8 mouse cellular contexts compared by ENCODE assay signal in genomic region chr4:148950932-148951650, GRCm38 (mm10).
A peak's percentile ranks its signal among the peaks of the same experiment; 100 is the strongest.
DNase-seq lines count a peak whose midpoint lies in the region; ATAC-seq and TF ChIP-seq lines count a peak whose summit lies in the region.

No protein-coding gene starts in this region.

- peak; percentile 68 for ATAC-seq in embryonic facial prominence, embryonic 14.5 days (ENCODE audit: low read depth)
- no peak for ATAC-seq in kidney, embryonic 15.5 days (replicated peaks; ENCODE audit: low FRiP score)

- TF ChIP-seq POLR2A in lung, adult 2 months (IDR thresholded peaks at IDR 0.05; ENCODE audit: borderline replicate concordance, extremely low read depth, low read depth, low read length): no peak

- 30% methylated on average over 24 of the region's 25 CpGs for WGBS in embryonic facial prominence, embryonic 14.5 days
- WGBS in kidney, embryonic 15.5 days: 46% methylated on average over 25 of the region's 25 CpGs
- WGBS in lung, adult 2 months: 41% methylated on average over 25 of the region's 25 CpGs

- H3K4me2 ChIP-seq in embryonic facial prominence, embryonic 14.5 days (ENCODE audit: low read depth, low read length): peak overlapping the region; percentile 68
- peak overlapping the region; percentile 74 for H3K4me2 ChIP-seq in kidney, embryonic 15.5 days

- H3K9ac ChIP-seq in embryonic facial prominence, embryonic 14.5 days (ENCODE audit: low read depth, low read length): peak overlapping the region; percentile 32; the same call in 1 of the 2 replicates
- no peak overlapping the region for H3K9ac ChIP-seq in kidney, embryonic 15.5 days

- no peak overlapping the region for H3K27ac ChIP-seq in embryonic facial prominence, embryonic 14.5 days (replicated peaks; ENCODE audit: low read depth, low read length)
- no peak overlapping the region for H3K27ac ChIP-seq in kidney, embryonic 15.5 days

- H3K27me3 ChIP-seq in embryonic facial prominence, embryonic 14.5 days (replicated peaks; ENCODE audit: control insufficient read depth, insufficient read depth, low read length): peaks cover 51% of the 10 kb centered on the region
- peaks cover 59% of the 10 kb centered on the region for H3K27me3 ChIP-seq in kidney, embryonic 15.5 days

- TF ChIP-seq CTCF in lung, adult 2 months (IDR thresholded peaks at IDR 0.05; ENCODE audit: insufficient read depth, low read length): no peak

- peaks cover 25% of the 10 kb centered on the region for H3K4me1 ChIP-seq in embryonic facial prominence, embryonic 14.5 days (ENCODE audit: control insufficient read depth, insufficient read depth, low read length)
- H3K4me1 ChIP-seq in kidney, embryonic 15.5 days: peaks cover 67% of the 10 kb centered on the region
- peaks cover 21% of the 10 kb centered on the region for H3K4me1 ChIP-seq in lung, adult 2 months (ENCODE audit: control insufficient read depth, insufficient read depth, low read length)

- peak; percentile 61 for DNase-seq in embryo, embryonic 11 days
- no peak for DNase-seq in embryo, embryonic 9.5 days (ENCODE audit: extremely low spot score)
- peak; percentile 91 for DNase-seq in embryonic facial prominence, embryonic 14.5 days (ENCODE audit: low spot score)
- DNase-seq in heart, adult 9 months (ENCODE audit: low spot score in 2 of 2): peak; percentile 69 to 77
- DNase-seq in lung, adult 2 months: peak; percentile 53
- peak; percentile 75 for DNase-seq in right cerebral cortex, postnatal 14 days
- DNase-seq in spleen, adult 12 weeks (ENCODE audit: low spot score): no peak

- H3K36me3 ChIP-seq in embryonic facial prominence, embryonic 14.5 days (ENCODE audit: control insufficient read depth, insufficient read depth, low read length): no peaks in the 10 kb centered on the region
- H3K36me3 ChIP-seq in kidney, embryonic 15.5 days: peaks cover 4% of the 10 kb centered on the region; the same call in 1 of the 2 replicates

- H3K9me3 ChIP-seq in embryonic facial prominence, embryonic 14.5 days (ENCODE audit: control insufficient read depth, low read length): no peaks in the 10 kb centered on the region
- no peaks in the 10 kb centered on the region for H3K9me3 ChIP-seq in kidney, embryonic 15.5 days (replicated peaks)

- H3K4me3 ChIP-seq in embryonic facial prominence, embryonic 14.5 days (ENCODE audit: low read depth, low read length): peak overlapping the region; percentile 37; the same call in 1 of the 2 replicates
- no peak overlapping the region for H3K4me3 ChIP-seq in kidney, embryonic 15.5 days (replicated peaks)
- no peak overlapping the region for H3K4me3 ChIP-seq in lung, adult 2 months (replicated peaks; ENCODE audit: extremely low read depth, low read depth, low read length)

Comparison
In these comparisons a context has a peak if more than half of its experiments do, and no peak if none do; other contexts are left out.
1. DNase-seq: peak in embryo, embryonic 11 days (single experiment), embryonic facial prominence, embryonic 14.5 days (single experiment), heart, adult 9 months (2 of 2), lung, adult 2 months (single experiment) and right cerebral cortex, postnatal 14 days (single experiment); none in embryo, embryonic 9.5 days (single experiment) and spleen, adult 12 weeks (single experiment).